Mouse (Mus musculus) Patski (cell line): ENCODE results near the gene Gm21913. TPM values are rescaled to one million over a fixed set of nuclear protein-coding genes. Genes with fewer than 3 reads are reported as not detected.
"Not testable (repeated sequence)": the region's sequence is repeated elsewhere in the genome, so short reads cannot be mapped to it uniquely, and the experiment has no call there.

Experiments
- ATAC-seq: fragments of 100-300 bp; one replicate; pipeline ENCODE4 v1.8.0; 2021
- CTCF ChIA-PET: fragments of 350-600 bp; sonication (Branson Sonifier 250); formaldehyde crosslinking; loops from one replicate; lab custom pipeline; 2022; ENCODE audit warnings: inconsistent platforms; lab: Charles Lee
- POLR2A ChIA-PET: fragments of 350-600 bp; sonication (Branson Sonifier 250); formaldehyde crosslinking; loops from one replicate; lab custom pipeline; 2022; ENCODE audit warnings: antibody characterized with exemption, inconsistent platforms; lab: Charles Lee
- DNase-seq: peaks from one replicate; pipeline ENCODE4 v3.0.0-alpha.2; 2011; ENCODE audit warnings: low read depth, low spot score
- H3K27me3 ChIP-seq: fragments of 371-371 bp; one replicate; pipeline ENCODE4 v1.5.1; 2021
- in situ Hi-C: fragments of 300-500 bp; cut with MboI; formaldehyde crosslinking; loops from 3 replicates; pipeline ENCODE4 v1.11.1; 2018; ENCODE audit warnings: low pct_unique_long_range_greater_than_20kb, mixed read lengths
- polyA plus RNA-seq: library from polyadenylated mRNA; unstranded; gene quantifications from one replicate; pipeline ENCODE4 v1.2.3, GENCODE M21; 2021

The Gm21913 gene
- polyA plus RNA-seq, result not detected

- CTCF ChIA-PET, POLR2A ChIA-PET, DNase-seq: not testable (repeated sequence)
Observed at GRCm38 (mm10) chrY:74623596-74623995, at the start of gene Gm21913. Gm21913 (plus strand) TSS chrY:74623896.

More at GRCm38 (mm10) chrY:74623596-74623995, at the start of gene Gm21913:
- in situ Hi-C loops, ATAC-seq, H3K27me3 ChIP-seq: not testable (repeated sequence)

Other genes with a start within 250 kb of the Gm21913 start
- gene Gm29110, start 153.4 kb upstream of the Gm21913 start, polyA plus RNA-seq, result not detected